Mouse (Mus musculus) left cerebral cortex, postnatal 36 days (tissue): ENCODE measurements around the gene Lalba. TPM values are rescaled to one million over a fixed set of nuclear protein-coding genes. Genes with fewer than 3 reads are reported as not detected.
"Not testable (repeated sequence)": the region's sequence is repeated elsewhere in the genome, so short reads cannot be mapped to it uniquely, and the experiment has no call there.

Experiments used
- DNase-seq, 2 experiments: peaks; one replicate each; pipeline ENCODE4 v3.0.0; 2021 to 2022; ENCODE audit warnings: low spot score in 2 of 2, mixed read lengths in 1 of 2
- intact Hi-C: fragments of 180-260 bp; cut with DNase I; formaldehyde crosslinking; loops from one replicate; pipeline ENCODE4 v1.15.1; 2025
- total RNA-seq, 2 experiments: library from RNA; stranded (reverse); gene quantifications; 2 replicates each; pipeline ENCODE4 v1.2.3; 2021

The Lalba gene
- not detected for total RNA-seq

DNA sequence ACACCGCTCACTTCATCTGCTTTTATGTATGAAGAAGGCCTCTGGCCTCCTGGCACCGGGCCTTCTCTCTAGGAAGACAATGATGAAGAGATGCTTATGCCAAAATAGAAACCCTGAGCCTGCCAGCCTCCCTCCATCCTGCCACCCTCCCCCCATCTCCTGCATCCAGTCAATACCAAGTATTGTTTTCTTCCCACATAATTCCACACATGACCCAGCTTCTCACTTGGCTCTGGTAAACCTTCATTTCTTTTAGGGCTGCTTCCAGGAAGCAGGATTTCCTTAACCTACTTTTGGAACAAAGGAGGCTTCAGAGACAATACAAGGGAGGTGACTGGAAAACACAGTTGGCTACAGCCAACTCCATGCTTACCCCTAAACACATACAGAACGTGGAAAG, at the start of gene Lalba:
Gene Lalba, minus strand, starts transcription at position 21 of the 400 bp plus-strand sequence.
- intact Hi-C loops = no loop called here
- no peak for DNase-seq

DNA sequence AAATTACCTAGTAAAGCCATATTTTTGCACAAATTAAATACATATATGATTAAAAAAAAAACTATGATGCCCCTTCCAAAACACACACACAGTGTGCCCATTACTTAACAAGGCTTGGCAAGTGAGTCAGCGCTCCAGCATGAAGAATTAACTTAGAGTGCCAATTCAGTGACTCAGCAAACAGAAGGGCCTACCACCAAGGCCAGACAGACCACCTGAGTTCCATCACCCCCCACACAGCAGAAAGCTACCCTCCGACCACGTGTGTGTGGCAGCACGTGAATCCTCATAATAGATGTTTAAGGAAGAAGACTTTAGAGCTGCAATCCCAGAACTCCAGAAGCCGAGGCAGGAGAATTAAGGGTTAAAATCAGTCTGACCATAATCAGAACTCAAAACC, 49.8 kb upstream of the Lalba start:
- intact Hi-C loops = loop anchor here (5.0 kb wide), 1 partner anchor 35 kb away; no protein-coding TSS in a partner anchor
- no peak for DNase-seq

DNA sequence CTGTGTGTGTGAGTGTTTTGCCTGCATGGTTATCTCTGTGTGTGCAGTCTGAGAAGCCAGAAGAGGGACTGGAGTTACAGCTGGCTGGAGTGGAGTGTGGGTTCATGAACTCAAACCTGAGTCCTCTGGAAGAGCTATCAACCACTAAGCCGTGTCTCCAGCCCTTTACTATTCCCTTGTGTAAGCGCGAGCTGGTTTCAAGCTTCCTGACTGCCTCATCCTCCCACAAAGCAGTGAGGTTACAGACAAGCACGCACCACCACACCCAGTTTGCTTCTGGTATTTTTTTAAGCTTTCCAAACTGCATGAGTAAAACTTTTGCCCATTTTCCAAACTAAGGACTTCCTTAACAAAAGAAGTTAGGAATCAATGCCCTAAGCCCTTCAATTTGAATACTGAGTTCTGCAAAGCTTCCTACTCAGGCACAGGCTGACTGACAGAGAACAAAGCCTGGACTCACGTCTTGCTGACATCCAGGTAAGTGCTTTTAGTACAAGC, 45.6 kb upstream of the Lalba start:
- intact Hi-C loops = no loop called here
- no peak for DNase-seq

DNA sequence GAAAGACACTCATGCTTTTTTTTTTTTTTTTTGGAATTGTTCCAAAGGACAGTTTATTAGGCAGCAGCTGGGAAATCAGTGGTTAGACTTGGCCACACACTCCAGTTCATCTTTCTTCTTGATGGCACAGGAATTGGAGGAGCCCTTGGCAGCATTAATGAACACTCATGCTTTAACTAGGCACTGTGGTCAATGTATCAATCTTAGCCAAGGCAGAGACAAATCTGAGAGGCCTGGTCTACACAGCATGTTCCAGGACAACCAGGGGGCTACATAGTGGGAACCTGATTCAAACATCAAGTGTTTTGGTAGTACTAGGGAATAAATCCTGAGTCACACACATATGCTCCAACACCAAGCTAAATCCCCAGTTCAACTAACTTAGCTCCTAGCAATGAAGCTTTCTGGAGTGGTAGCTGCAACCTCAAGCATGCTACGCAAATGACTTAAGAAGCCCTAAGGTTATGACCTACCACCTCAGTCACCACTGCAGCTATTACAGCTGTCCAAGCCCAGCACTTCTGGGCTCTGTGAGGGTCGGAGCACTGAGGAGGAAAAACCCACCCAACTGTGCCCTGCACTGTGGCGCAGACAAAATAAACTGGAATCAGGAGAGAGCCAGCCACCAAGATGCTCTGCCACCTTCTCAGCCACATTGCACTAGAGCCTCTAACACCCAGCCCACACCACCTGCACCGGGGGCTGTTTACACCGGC, 44.7 kb upstream of the Lalba start:
- DNase-seq = no peak
- intact Hi-C loops = no loop called here

DNA sequence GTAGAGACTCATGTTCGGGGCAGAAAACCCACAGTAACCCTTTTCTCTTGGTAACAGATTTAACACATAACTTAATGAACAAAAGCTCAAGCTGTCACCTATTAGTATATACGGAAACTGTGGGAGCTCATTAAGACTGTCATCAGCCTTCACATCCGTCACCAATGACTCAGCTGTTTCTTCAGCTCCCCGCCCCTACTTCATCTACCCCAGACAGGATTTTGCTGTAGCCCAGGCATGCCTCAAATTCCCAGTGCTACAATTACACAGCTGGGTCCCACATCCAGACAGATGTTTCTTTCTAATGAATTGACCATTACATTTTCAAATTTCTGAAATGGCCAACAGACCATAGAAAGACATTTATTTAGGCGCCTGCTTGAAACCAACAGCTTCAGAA, 43.5 kb upstream of the Lalba start:
- no peak for DNase-seq
- intact Hi-C loops = no loop called here

DNA sequence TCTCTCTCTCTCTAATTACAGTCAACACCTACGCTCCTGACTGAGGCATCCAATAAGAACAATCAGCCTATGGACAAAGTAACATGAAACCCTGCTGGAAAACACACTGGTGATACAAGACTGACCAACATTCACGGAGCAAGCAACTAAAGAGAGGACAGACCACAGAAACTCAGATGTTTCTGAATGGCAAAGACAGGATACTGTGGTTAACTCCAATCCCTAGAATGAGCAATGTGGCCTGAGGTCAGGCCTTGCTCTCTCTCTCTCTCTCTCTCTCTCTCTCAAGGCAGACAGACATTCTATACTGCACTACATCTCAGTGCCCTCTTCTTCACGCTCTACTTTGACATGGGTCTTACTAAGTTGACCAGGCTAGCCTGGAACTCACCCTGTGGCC, 38.7 kb upstream of the Lalba start:
- intact Hi-C loops = no loop called here

DNA sequence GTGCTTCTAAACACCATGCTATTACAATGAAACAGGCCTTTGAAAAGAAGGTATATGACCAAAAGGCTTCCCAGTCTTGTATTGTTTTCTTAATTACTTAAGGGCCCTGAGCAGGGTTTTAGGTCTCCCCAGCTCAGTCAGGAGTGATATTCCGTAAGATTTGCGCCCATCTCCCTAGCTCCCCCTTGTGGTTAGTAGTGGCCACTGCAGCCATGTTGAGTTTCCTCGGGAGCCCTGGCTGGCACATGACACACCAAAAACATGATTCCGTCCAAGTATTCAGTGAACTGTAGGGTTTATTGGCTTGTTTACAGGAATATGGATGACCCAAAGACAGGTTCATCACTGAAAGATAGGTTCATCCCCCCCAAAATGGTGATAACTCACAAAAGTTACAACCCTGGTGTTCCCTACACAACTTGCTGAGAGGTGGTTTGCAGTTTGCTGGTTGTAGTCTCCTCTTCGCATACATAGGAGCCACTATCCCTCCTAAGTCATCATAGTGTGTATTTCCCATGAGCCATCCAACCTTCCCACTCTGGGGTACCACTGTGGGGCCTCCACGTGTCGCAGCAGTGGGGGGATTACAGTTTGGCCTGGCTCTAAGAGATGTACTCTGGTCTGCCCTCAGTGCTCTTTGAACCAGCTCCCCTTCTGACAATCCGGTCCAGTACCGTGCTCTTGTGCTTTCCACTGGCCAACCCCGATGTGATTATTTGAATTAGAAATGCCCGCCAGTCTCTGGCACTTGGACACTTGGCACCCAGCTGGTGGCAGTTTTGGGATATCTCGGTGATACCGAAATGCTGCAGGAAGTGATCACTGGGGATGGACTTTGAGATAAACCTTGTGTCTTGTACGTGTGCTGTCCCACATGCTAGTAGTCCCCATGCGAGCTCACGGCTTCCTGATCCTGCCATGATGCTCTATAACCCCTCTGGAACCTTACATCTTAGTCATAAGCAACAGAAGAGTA, 35.1 kb upstream of the Lalba start:
- DNase-seq = peak; percentile 37 to 47
- intact Hi-C loops = no loop called here

More for the DNA sequence above, 38.7 kb upstream of the Lalba start:
- DNase-seq = no peak

DNA sequence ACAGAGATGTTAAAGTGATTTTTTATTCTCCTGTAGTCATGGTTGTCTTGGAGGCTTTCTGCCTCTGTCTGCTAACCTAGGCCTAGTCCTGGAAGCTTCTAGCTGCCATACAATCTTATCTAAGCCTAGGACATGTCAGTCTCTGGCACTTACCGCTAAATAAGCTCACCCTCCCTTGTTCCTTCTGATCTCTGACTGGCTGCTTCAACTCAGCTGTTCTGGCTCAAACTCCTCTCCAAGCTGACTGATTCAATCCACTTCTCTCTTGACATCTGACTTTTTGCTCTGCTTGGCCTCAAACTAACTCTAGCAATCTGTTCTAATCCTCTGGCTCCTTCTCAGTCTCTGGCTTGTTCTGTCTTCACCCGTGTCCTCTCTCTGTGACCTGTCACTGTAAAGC, 32.3 kb upstream of the Lalba start:
- DNase-seq, intact Hi-C loops: not testable (repeated sequence)

DNA sequence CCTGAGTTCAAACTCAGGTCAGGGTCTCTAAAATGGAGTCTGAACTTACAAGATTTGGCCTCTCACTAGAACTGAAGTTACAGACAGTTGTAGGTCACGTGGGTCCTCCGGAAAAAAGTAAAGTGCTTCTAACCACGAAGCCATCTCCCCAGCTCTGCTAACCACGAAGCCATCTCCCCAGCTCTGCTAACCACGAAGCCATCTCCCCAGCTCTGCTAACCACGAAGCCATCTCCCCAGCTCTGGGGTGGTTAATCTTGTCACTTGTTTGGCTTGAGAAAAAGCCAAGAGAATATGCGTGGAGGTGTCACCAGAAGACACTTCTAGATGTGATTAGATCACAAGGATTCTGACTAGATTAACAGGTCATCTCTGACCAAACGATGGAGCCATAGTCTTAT, 31.6 kb upstream of the Lalba start:
- intact Hi-C loops = no loop called here
- DNase-seq = no peak

DNA sequence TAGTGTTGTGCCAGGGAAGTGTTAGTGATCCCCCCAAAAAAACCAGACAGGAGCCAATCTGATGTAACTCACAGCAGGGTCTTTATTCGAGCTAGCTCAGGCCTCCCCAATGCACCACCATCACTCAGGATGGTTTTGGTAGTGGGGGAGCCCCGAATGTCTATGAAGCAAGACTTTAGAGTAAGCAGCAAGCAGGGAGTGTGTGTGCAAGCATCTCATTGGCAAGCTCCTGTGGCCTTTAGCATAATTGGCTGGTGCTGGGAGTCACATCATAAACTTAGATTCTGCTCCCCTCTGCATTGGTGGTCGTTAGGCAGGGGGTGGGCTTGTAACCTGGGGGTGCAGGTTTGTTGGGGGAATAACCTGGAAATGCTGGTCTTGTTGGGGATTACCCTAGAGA, 31.2 kb upstream of the Lalba start:
- intact Hi-C loops, DNase-seq: not testable (repeated sequence)

DNA sequence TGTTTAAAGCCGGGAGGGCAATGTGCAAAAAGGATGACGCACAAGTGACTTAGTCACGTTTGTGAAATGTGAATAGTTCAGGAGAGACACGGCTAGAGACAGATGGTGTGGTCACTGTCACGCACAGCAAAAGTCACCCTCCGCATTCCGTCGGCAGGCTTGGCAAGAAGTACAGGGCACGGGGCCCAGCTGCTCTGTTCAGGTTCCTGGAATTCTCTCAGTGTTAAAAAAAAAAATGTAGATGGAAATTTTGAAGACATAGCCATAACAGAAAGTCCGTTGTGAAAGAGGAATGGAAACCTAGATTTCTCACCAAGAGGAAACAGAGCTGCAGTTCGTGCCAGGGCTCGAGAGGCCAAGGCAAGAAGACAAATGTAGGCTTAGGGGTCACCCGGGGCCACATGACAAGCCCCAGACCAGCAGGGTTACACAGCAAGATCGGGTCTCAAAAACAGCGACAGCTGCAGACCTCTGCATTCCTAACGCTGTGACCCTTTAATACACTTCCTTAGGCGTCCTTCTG, 30.3 kb upstream of the Lalba start:
- intact Hi-C loops = no loop called here
- peak; percentile 44 to 59 for DNase-seq

DNA sequence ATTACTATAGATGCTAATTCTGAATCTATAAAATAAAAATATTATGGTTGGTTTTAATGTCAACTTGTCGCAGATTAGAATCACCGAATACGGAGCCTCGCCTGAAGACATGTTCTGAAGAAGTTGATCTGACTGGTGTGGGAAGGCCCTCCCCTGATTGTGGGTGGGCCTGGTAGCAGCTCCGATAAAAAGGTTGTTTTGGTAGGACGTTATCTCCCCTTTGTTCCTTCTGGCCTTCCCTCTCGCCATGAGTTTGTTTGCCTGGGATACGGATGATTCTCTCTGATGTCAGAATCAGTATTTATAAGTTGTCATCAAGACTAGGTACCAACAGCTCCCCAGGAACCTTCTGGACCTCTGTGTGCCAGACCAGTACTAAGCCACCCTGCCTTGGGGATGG, 29.7 kb upstream of the Lalba start:
- intact Hi-C loops = no loop called here
- no peak for DNase-seq

DNA sequence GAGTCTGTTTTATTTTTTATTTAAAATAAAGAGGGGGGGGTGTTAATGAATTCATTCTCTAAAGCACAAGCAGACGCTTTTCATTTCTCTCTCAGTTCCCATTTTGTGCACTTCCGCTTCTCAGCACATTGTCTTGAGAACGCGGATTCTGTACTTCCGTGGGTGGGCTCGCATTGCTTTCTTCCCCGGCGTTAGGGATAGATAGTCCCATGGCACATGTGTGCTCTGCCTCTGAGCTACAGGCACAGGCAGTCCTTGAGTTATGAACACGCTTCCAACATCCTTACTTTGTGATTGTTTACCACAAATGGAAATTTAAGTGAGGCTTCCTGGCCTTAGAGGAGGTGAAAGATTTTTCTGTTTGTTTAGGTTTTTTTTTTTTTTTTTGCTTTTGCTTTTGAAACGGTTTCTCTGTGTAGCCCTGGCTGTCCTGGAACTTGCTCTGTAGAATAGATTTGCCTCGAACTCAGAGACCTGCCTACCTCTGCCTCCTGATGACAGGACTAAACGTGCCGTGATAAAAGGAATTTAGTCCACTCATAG, 28.9 kb upstream of the Lalba start:
- intact Hi-C loops = loop anchor here (2.0 kb wide), 1 partner anchor 105 kb away; no protein-coding TSS in a partner anchor
- no peak for DNase-seq

DNA sequence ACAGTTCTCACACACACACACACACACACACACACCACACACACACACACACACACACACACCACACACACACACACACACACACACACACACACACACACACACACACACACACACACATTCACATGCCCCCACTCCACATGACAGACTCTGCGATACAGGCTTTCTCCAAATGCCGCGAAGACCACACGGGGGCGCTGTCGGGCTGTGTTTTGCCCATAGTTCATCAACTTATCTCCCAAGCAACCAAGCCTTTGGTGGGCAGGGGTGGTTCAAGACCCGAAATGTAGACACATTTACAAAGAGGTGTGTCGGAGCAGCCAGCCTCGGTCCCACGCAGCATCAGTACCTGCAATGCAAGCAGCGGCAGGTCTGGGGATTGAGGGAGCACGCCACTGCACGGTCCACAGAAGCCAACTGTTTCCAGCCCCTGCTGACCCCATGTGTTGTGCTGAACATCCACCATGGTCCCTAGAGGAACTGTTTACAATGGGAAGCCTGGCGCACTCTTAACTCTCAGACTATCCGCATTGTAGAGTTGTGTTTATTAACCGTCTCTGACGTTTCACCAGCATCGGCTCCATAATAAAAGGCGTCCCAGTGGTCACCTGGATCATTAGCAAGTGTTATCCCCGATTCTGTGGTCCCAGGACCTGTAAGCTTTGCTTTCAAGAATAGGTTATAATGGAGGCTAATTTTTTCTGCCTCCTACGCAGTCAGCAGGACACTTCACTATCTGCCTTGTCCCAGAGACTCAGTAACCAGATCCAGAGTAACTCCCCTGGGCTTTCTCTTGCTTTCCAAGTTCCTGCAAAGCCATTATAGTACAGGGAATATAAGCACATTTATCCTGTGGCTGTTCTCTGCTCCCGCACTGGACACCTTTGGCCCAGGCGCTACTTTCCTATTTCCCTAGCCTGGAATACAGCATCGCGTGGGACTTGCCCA, 28.2 kb upstream of the Lalba start:
- intact Hi-C loops = loop anchor here (2.0 kb wide), 1 partner anchor 106 kb away; no protein-coding TSS in a partner anchor
- peak; percentile 43 to 57 for DNase-seq

DNA sequence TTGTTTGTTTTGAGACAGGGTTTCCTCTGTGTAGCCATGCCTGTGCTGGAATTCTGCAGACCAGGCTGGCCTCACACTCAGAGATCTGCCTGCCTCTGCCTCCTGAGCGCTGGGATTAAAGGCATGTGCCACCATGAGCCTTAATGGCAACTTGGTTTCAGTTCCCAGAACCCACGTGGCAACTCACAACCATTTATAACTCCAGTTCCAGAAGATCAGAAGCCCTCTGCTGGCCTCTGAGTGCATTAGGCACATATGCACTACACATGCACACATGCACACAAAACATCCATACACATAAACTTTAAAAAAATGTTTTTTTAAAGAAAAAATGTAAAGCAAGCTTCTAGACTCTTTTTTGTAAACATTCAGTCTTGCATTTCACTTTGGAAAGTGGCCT, 26.9 kb upstream of the Lalba start:
- no peak for DNase-seq
- intact Hi-C loops = no loop called here

DNA sequence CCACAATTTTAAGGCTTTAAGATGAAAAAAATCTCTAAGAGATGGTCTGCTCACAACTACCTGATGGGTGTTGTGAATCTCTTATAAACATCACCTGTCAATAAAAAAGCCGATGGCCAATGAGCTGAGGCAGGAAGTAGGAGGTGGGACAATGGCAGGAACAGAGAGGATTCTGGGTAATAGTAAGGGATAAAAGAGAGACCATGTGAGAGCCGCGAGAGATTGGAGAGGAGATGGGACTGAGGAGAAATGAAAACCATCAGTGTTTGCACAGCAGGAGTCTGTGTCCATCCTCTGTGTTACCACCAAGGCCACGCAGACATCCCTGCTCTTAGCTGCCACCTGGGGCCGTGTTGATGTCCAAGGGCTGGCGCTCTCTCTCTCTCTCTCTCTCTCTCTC, 24.8 kb upstream of the Lalba start:
- intact Hi-C loops = no loop called here

DNA sequence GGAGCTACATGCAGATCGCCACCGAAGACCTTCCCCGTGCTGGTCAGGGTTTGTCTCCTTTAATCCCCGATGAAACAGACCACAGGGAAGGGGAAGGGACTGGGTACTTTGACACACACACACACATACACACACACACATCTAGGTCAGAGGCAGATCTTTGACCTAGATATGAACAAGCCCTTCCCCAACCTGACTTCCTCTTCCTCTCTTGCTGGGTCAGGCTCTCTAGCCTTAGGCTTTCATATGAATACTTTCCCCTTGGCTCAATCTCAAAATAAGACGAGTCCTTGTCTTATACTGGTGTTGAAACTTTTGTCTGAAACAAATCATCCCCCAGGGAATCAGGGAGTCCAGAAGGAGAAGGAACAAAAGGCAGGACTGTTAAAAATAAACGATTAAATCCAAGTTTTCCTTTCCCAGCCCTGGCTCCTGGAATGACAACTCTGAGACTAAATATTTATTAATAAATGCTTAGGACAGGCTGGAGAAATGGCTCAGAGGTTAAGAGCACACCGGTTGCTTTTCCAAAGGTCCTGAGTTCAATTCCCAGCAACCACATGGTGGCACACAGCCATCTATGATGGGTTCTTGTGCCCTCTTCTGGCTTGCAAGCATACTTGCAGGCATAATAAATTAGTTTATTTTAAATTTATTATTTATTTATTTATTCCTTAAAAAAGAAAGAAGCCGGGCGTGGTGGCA, 23.9 kb upstream of the Lalba start:
- no peak for DNase-seq
- intact Hi-C loops = no loop called here

More for the DNA sequence above, 24.8 kb upstream of the Lalba start:
- DNase-seq = no peak

DNA sequence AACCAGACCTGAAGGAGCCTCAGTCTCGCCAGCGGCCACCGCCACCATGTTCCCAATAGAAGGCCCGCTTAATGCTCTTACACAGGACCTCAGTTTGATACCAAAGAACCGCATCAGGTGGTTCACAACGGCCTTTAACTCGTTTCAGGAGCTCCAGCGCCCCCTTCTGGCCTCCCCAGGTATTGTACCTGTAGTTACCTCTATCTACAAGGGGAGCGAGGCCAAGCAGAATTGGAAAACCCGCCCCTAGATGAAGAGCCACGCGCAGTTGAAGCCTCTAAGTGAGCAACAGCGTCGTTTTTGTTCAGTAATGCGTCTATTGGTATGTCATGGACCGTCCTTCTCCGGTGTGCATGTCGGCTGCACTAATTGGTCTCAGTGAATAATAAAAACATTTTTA, 22.0 kb upstream of the Lalba start:
- intact Hi-C loops = loop anchor here (5.0 kb wide), 1 partner anchor 92 kb away; no protein-coding TSS in a partner anchor
- DNase-seq = peak in 1 of 2 experiments; percentile 46
